Mouse (Mus musculus) gastrocnemius, postnatal 4 days (tissue): ENCODE results near the gene Pycard. TPM values are rescaled to one million over a fixed set of nuclear protein-coding genes. Genes with fewer than 3 reads are reported as not detected.

Source experiments
- DNase-seq, 2 experiments: peaks; one replicate each; pipeline ENCODE4 v3.0.0; 2021 to 2022; ENCODE audit warnings: low spot score in 2 of 2, mixed read lengths in 2 of 2
- total RNA-seq, 2 experiments: library from RNA; stranded (reverse); gene quantifications; 2 replicates each; pipeline ENCODE4 v1.2.3; 2021

The Pycard gene
- total RNA-seq, 2 experiments from 2014 or later = 16.0 to 21.7 TPM

GRCm38 (mm10) chr7:128004487-128005362 is 11.1 kb upstream of the Pycard start:
- peak; percentile 28 to 42 for DNase-seq

GRCm38 (mm10) chr7:128004150-128004486 is 10.5 kb upstream of the Pycard start:
- DNase-seq = no peak

DNA sequence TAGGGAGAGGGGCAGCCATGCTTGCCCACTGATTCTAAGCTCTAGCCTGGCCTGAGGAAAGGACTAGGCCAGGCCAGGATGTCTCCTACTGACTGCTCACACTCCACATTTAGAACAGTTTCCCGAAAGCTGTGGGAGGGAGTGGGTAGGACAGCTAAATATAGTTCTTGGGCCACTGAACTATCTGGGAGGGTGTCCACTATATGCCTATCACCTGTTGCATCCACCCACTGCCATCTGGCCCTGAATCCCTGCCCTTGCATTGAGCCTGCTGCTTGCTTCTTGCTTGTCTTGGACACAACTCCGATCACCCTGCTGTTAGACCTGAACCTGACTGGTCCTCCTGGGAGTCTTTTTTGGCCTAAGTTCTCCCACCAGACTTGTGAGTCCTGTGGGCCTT is 10.0 kb upstream of the Pycard start, which contains the start of gene Trim72:
Gene Trim72, plus strand, starts transcription at position 262 of the 400 bp plus-strand sequence.
- peak in 1 of 2 experiments; percentile 28 for DNase-seq

GRCm38 (mm10) chr7:128003098-128003497 is 9.4 kb upstream of the Pycard start:
- no peak for DNase-seq

DNA sequence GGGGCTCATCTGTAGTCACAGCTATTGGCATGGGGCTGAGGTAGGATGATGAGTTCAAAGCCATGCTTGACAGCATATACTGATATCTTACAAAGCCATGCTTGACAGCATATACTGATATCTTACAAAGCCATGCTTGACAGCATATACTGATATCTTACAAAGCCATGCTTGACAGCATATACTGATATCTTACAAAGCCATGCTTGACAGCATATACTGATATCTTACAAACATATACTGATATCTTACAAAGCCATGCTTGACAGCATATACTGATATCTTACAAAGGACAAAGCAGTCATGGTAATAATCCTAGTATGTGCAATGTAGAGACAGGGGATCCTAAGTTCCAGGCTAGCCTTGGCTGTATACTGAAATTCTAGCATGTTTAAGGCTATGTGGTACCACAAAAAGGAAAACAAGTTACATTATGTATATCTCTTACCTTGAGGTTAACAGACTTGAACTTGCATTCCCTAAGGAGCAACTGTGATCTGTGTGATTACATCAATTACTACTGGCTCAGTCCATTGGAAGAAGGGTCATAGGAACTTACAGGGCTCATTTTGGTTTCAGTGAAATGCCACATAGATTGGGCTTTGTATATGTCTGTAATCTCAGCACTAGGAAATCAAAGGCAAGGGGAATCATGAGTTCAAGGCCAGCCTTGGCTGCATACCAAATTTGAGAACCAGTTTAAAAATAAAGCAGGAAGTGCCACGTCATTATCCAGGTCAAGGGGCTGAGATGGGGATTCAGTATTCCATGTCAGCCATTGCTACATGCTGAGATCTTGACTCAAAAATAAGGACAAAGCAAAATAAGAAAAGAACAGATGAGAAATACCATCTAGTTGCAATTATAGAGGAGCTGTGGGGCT is 6.6 kb upstream of the Pycard start:
- no peak for DNase-seq

DNA sequence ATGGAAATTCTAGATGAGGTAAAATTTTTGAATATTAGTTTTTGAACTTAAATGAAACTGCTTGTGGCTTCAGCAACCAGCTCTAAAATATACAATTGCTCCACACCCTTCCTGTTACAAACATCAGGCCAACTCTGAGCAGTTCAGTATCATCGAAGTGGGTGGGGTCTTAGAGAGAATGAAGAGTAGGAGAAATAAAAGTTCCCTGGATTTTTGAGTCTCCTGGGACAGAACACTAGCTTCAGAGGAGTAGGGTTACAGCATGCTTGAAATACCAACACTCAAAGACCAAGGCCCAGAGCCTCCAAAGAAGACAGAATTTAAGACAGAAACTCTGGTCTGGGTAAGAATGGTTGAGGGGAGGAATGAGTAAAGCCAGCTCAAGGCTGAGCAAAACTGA is 5.8 kb upstream of the Pycard start:
- DNase-seq = no peak

- DNase-seq = no peak
Observed at GRCm38 (mm10) chr7:127992488-127993340, 953 bp downstream of the Pycard start.

GRCm38 (mm10) chr7:127991643-127992487 is 1.8 kb downstream of the Pycard start:
- peak; percentile 45 to 70 for DNase-seq

GRCm38 (mm10) chr7:127988904-127989303 is 4.8 kb downstream of the Pycard start:
- DNase-seq = no peak

DNA sequence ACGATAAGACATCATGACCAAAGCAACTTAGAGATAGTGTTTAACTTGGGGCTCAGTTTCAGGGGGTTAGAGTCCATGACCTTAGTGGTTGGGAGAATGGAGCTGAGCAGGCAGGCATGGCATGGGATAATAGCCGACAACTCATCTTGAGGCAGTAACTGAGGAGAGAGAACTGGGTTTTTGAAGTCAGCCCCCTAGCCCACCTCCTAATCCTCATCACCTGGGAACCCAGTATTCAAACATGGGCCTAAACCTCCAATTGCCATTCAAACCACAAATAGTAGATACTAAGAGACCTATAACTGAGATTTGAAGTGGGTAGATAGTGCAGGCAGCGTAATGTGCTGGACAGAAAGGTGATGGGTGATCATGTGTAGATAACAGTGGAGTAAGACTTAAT is 13.1 kb downstream of the Pycard start:
- no peak for DNase-seq

- no peak for DNase-seq
Observed at GRCm38 (mm10) chr7:127978856-127979255, 14.8 kb downstream of the Pycard start.

- no peak for DNase-seq
Observed at GRCm38 (mm10) chr7:127974413-127974930, 19.2 kb downstream of the Pycard start.

- DNase-seq = peak; percentile 76 to 86
Observed at GRCm38 (mm10) chr7:127967922-127968828, 25.5 kb downstream of the Pycard start.

DNA sequence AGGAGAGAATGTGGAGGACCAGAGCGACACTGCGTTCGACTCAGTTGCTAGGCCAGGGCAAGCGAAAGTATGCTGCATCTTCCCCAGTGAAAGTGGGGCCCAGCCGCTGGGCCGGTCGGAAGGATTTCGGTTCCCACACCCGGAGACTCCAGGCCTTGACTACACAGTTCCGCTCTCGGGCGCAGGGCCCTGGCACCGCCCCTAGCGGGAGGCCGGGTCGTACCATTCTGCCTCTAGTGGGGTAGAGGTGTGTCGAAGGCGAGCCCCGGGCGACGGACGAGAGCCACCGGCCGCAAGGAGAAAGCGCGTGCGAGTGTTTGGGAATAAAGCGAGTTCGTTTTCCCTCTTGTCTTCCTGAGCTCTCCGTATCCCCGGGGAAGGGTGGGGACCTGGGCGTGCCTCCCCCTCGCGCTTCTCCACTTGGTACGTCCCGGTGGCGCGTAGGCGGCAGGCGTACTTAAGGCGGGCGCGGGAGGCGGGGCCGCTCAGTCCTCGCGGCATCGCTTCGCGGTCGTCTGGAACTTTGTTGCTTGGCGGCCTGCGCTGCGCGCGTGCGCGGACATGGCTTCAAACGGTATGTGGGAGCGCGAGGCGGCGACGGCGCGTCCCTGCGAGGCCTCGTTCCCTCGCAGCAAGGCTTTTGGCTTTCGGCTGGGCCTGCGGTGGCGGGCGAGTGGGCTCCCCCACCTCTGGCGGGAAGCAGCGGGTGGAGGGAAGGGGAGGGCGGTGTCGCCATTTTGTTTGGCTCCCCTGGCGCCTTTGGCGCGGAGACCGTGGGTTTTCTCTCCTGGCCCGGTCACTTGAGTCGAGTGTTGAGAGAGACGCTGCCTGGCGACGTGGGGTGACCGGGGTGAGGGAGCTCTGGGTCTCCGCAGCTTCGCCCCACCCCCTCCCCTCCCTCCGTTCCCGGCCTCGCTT is 26.4 kb downstream of the Pycard start, which contains the start of gene Fus:
Gene Fus, plus strand, starts transcription at position 454 of the 918 bp plus-strand sequence.
- DNase-seq = peak; percentile 97

DNA sequence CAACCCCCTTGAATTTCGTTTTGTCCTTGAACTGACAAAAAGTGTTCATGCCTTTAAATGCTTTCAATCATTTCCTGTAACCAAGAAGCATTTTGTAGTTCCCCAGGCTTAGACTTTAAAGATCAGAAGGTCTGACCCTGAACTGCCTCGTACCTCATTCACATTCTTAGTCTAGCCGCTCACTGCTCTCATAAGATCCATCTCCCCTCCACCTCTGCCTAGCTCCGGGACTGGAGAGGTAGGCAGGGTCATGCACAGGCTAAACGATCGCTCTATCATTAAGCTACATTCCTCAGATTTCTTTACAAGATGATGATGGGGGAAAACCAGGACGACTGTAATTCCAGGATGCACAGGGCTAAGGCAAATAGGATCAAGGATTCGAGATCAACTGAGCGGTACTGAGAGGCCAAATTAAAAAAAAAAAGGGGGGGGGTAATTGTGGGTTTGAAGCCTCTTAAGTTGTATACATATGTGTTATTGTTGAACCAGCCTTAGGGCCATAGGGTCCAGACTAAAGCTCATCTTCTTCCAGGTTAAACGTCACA is 27.2 kb downstream of the Pycard start:
- no peak for DNase-seq

GRCm38 (mm10) chr7:127959364-127959763 is 34.3 kb downstream of the Pycard start:
- DNase-seq = no peak

DNA sequence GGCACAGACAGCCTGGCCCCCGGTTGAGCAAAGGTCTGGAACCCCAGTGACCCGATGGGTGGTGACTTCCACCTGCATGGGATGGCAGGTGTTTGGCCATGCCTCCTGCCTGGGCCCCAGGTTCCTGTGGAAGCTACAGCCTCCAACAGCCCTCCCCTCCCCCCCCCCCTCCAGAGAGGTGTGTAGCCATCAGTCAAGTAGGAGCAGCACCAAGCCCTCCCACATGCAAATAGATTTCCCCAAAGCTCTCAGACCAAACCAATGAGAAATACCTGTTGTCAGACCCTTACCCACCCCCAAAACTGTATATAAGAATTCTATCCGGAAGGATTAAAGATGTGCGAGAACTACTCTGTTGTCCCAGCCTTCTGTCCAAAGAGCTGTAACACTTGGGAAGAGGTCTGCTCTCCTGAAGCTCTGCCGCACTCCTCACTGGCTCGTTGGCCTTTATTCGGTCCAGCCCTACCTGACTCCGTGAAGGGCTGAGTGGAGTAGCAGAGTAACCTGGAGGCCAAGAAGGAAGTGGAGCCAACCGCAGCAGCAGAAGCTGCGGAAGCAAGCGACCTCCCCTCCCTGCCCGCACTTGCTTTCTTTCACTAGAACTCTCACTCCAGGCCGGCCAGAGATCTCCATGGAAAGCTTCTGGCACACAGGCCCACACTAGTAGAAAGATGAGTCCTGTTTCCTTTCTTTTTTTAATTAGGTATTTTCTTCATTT is 40.6 kb downstream of the Pycard start:
- DNase-seq = no peak
